Comparison of ENCODE assay signal across 8 mouse cellular contexts in the genomic region with DNA sequence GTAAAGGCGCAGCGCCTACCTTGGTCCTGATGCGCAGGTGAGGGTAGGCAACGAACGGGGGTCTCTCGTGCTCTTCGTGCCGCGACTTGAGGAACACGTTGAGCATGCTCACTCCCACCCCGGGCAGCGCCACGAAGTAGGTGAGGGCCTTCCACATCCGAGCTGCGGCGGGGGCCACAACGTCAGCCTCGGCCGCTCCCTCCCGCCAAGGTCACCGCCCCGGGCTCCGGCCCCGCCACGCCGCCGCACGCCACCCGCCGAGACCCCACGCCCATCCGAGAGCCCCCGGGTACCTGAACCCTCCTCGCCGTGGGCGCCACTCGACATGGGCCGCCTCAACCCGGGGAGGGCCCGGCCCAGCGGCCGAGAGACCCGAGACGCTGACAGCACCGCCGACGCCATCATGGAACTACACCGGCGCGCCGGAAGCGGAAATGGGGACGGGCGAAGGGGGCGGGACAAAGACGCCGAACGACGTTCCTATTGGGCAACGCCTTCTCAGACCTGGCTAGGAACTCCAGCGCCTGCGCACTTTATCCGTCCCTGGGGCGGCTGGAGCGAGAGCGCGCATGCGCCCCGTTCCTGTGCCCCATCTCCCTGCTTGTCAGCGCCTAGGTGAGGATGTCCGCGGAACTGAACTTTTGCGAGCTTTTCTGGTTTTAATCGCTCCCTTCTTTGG. TPM values are rescaled to one million over a fixed set of nuclear protein-coding genes. Genes with fewer than 3 reads are reported as not detected.
DNase-seq lines count a peak whose midpoint lies in the region; ATAC-seq and TF ChIP-seq lines count a peak whose summit lies in the region.

A gene (minus strand): TSS at position 436 of the 679 bp plus-strand sequence.

- H3K27ac ChIP-seq in hindbrain, embryonic 10.5 days: peak within 1 kb of the TSS; percentile 91
- H3K27ac ChIP-seq in lung, postnatal 0 days (ENCODE audit: low read length): 0 out of 2 replicates have a peak within 1 kb of the TSS, but pooled peaks have one; percentile 43

- DNase-seq in MN1 (ENCODE audit: low spot score): peak; percentile 98
- DNase-seq in cerebellum, adult 9-10 months: peak; percentile 99
- peak; percentile 99 for DNase-seq in hindbrain, embryonic 10.5 days (ENCODE audit: low spot score)
- peak; percentile 99 for DNase-seq in layer of hippocampus, adult 9-11 months
- DNase-seq in lung, postnatal 0 days (ENCODE audit: low spot score): peak; percentile 99
- DNase-seq in ovary, postnatal 14 days (ENCODE audit: low spot score): peak; percentile 96
- peak; percentile 99 for DNase-seq in thymus, postnatal 14 days

- TF ChIP-seq CTCF in lung, postnatal 0 days (IDR thresholded peaks at IDR 0.05): peak; percentile 42; the same call in 1 of the 2 replicates

- under 1% methylated on average over 74 of the region's 74 CpGs for WGBS in hindbrain, embryonic 10.5 days
- WGBS in lung, postnatal 0 days: 0% methylated on average over 50 of the region's 74 CpGs

- peak within 1 kb of the TSS; percentile 88 for H3K4me2 ChIP-seq in lung, postnatal 0 days (replicated peaks; ENCODE audit: low read depth, low read length)

- ATAC-seq in frontal cortex, adult (ENCODE audit: low TSS enrichment): peak; percentile 97
- peak; percentile 98 for ATAC-seq in lung, postnatal 0 days

- no peaks in the 10 kb centered on the region for H3K27me3 ChIP-seq in hindbrain, embryonic 10.5 days (ENCODE audit: insufficient read depth, poor library complexity, severe bottlenecking)
- no peaks in the 10 kb centered on the region for H3K27me3 ChIP-seq in lung, postnatal 0 days (replicated peaks; ENCODE audit: insufficient read depth, low read length)

- H3K36me3 ChIP-seq in hindbrain, embryonic 10.5 days: peaks cover 35% of the 10 kb centered on the region
- 0 out of 2 replicates have a peak, but pooled peaks cover 13% of the 10 kb centered on the region for H3K36me3 ChIP-seq in lung, postnatal 0 days (ENCODE audit: insufficient read depth, low read length)

- no peaks in the 10 kb centered on the region; the same call in 1 of the 2 replicates for H3K9me3 ChIP-seq in hindbrain, embryonic 10.5 days
- H3K9me3 ChIP-seq in lung, postnatal 0 days (ENCODE audit: low read length): no peaks in the 10 kb centered on the region

- peaks cover 20% of the 10 kb centered on the region for H3K4me1 ChIP-seq in hindbrain, embryonic 10.5 days (replicated peaks)
- H3K4me1 ChIP-seq in lung, postnatal 0 days (ENCODE audit: insufficient read depth, low read depth, low read length): peaks cover 7% of the 10 kb centered on the region; the same call in 1 of the 2 replicates

- H3K4me3 ChIP-seq in hindbrain, embryonic 10.5 days: peak within 1 kb of the TSS; percentile 75
- H3K4me3 ChIP-seq in lung, postnatal 0 days (ENCODE audit: low read depth, low read length): peak within 1 kb of the TSS; percentile 83

- H3K9ac ChIP-seq in lung, postnatal 0 days (replicated peaks; ENCODE audit: low read depth): peak within 1 kb of the TSS; percentile 83

- TF ChIP-seq EP300 in lung, postnatal 0 days (IDR thresholded peaks at IDR 0.05): no peak

RNA-seq across cellular contexts. Expression of the gene that starts here (rescaled TPM):
- 875 and 1,016 TPM in 2 replicates for polyA plus RNA-seq in hindbrain, embryonic 10.5 days (2016; fragmentation: Nextera tagmentation; extraction: Ambion mirVana)
- polyA plus RNA-seq in lung, postnatal 0 days (2015; fragmentation: Nextera tagmentation; extraction: Ambion mirVana): 819 and 1,023 TPM in 2 replicates

Comparison
In these comparisons a context has a peak if more than half of its experiments do, and no peak if none do; other contexts are left out.
1. Peak in every context shown above with its lines: DNase-seq, ATAC-seq, H3K4me3 ChIP-seq and H3K27ac ChIP-seq.